Mouse (Mus musculus) CH12.LX (cell line): ENCODE data around the gene 6430550D23Rik. TPM values are rescaled to one million over a fixed set of nuclear protein-coding genes. Genes with fewer than 3 reads are reported as not detected.

Experiments used
- DNase-seq: peaks from one replicate; pipeline ENCODE4 v3.0.0-alpha.2; 2013; ENCODE audit errors: extremely low read depth
- H3K27ac ChIP-seq: 2 replicates; pipeline ENCODE4 v1.5.1; 2012; ENCODE audit warnings: low read depth, mild to moderate bottlenecking, control low read depth, moderate library complexity; ENCODE audit not compliant: insufficient read depth
- H3K27me3 ChIP-seq: replicated peaks from 2 replicates; pipeline ENCODE3; 2012; ENCODE audit warnings: inconsistent platforms
- H3K36me3 ChIP-seq, 2 experiments: replicated peaks in 1 of 2; 2 replicates each; pipeline versions ENCODE3 to v1.6.1; 2012; ENCODE audit warnings: inconsistent platforms in 1 of 2, low read length in 1 of 2, mild to moderate bottlenecking in 1 of 2, mixed read lengths in 1 of 2, moderate library complexity in 1 of 2; ENCODE audit not compliant: control insufficient read depth in 1 of 2, insufficient read depth in 1 of 2
- H3K4me1 ChIP-seq, 2 experiments: 2 replicates each; pipeline ENCODE4 v1.6.1; 2012; ENCODE audit warnings: inconsistent platforms in 1 of 2, moderate library complexity in 1 of 2; ENCODE audit not compliant: insufficient read depth in 2 of 2, control insufficient read depth in 1 of 2
- H3K4me2 ChIP-seq: 2 replicates; pipeline ENCODE4 v1.6.1; 2012; ENCODE audit warnings: low read depth, mild to moderate bottlenecking, control low read depth; ENCODE audit not compliant: poor library complexity, insufficient read depth, severe bottlenecking
- H3K4me3 ChIP-seq, 3 experiments: fragments of 150-350 bp in 1 of 3; sonication (generic) in 1 of 3; replicated peaks in 1 of 3; 2 replicates each; pipeline versions ENCODE3 to v1.5.1; 2011 to 2012; ENCODE audit warnings: low read depth in 2 of 3, low read length in 2 of 3, mild to moderate bottlenecking in 2 of 3, moderate library complexity in 2 of 3, control low read depth in 1 of 3, improper control_type of control experiment in 1 of 3, inconsistent platforms in 1 of 3, mixed read lengths in 1 of 3; ENCODE audit not compliant: poor library complexity in 1 of 3
- H3K79me2 ChIP-seq: replicated peaks from 2 replicates; pipeline ENCODE4 v1.6.1; 2012; ENCODE audit warnings: mild to moderate bottlenecking, moderate library complexity; ENCODE audit not compliant: control insufficient read depth, poor library complexity, insufficient read depth, severe bottlenecking; ENCODE audit errors: extremely low read depth
- H3K9ac ChIP-seq: 2 replicates; pipeline ENCODE4 v1.6.1; 2012; ENCODE audit warnings: low read depth, mild to moderate bottlenecking, control low read depth, moderate library complexity; ENCODE audit not compliant: insufficient read depth
- H3K9me3 ChIP-seq: replicated peaks from 2 replicates; pipeline ENCODE3; 2012; ENCODE audit warnings: low read length, inconsistent platforms, mixed read lengths
- CHD1 ChIP-seq: IDR thresholded peaks from 2 replicates; pipeline ENCODE4 v1.6.1; 2012; ENCODE audit warnings: low read depth, low read length, improper control_type of control experiment, inconsistent platforms
- CHD2 ChIP-seq: IDR thresholded peaks from 2 replicates; pipeline ENCODE4 v1.6.1; 2011; ENCODE audit warnings: low read length, improper control_type of control experiment
- CTCF ChIP-seq, 2 experiments: IDR thresholded peaks in 1 of 2; conservative IDR thresholded peaks in 1 of 2; 2 replicates each; pipeline ENCODE4 v1.5.1; 2011 to 2012; ENCODE audit warnings: low read depth in 2 of 2, low read length in 2 of 2, improper control_type of control experiment in 1 of 2, inconsistent platforms in 1 of 2, mild to moderate bottlenecking in 1 of 2, moderate library complexity in 1 of 2
- EP300 ChIP-seq: IDR thresholded peaks from 2 replicates; pipeline ENCODE4 v1.6.1; 2011; ENCODE audit warnings: low read length, improper control_type of control experiment
- GABPA ChIP-seq: IDR thresholded peaks from 2 replicates; pipeline ENCODE4 v1.6.1; 2012; ENCODE audit warnings: low read depth, low read length, improper control_type of control experiment, inconsistent platforms; ENCODE audit not compliant: insufficient replicate concordance
- JUN ChIP-seq: IDR thresholded peaks from 2 replicates; pipeline ENCODE4 v1.6.1; 2011; ENCODE audit warnings: low read depth, mild to moderate bottlenecking, low read length, improper control_type of control experiment, moderate library complexity; ENCODE audit not compliant: insufficient read depth
- KAT2A ChIP-seq: IDR thresholded peaks from 2 replicates; pipeline ENCODE4 v1.6.1; 2012; ENCODE audit warnings: low read length, improper control_type of control experiment, inconsistent platforms; ENCODE audit not compliant: insufficient replicate concordance
- MAFK ChIP-seq: IDR thresholded peaks from 2 replicates; pipeline ENCODE4 v1.6.1; 2011; ENCODE audit warnings: low read length, improper control_type of control experiment; ENCODE audit not compliant: insufficient replicate concordance
- MAX ChIP-seq: IDR thresholded peaks from 2 replicates; pipeline ENCODE4 v1.6.1; 2011; ENCODE audit warnings: low read length, improper control_type of control experiment
- MEF2A ChIP-seq: IDR thresholded peaks from 2 replicates; pipeline ENCODE4 v1.6.1; 2014; ENCODE audit warnings: low read depth, mild to moderate bottlenecking, inconsistent platforms, low read length, improper control_type of control experiment, borderline replicate concordance
- RCOR1 ChIP-seq: conservative IDR thresholded peaks from 2 replicates; pipeline ENCODE4 v1.6.1; 2012; ENCODE audit warnings: low read depth, mild to moderate bottlenecking, inconsistent platforms, low read length, improper control_type of control experiment
- SIN3A ChIP-seq: IDR thresholded peaks from 2 replicates; pipeline ENCODE4 v1.6.1; 2012; ENCODE audit warnings: low read length, improper control_type of control experiment, inconsistent platforms
- SMC3 ChIP-seq: IDR thresholded peaks from 2 replicates; pipeline ENCODE4 v1.6.1; 2011; ENCODE audit warnings: low read depth, low read length, improper control_type of control experiment
- TCF12 ChIP-seq: IDR thresholded peaks from 2 replicates; pipeline ENCODE4 v1.6.1; 2014; ENCODE audit warnings: low read depth, mild to moderate bottlenecking, inconsistent platforms, low read length, improper control_type of control experiment
- ZC3H11A ChIP-seq: IDR thresholded peaks from 2 replicates; pipeline ENCODE4 v1.6.1; 2012; ENCODE audit warnings: low read depth, mild to moderate bottlenecking, inconsistent platforms, low read length, improper control_type of control experiment
- ZMIZ1 ChIP-seq: IDR thresholded peaks from 2 replicates; pipeline ENCODE4 v1.6.1; 2012; ENCODE audit warnings: low read depth, mild to moderate bottlenecking, inconsistent platforms, low read length, improper control_type of control experiment
- ZNF384 ChIP-seq: IDR thresholded peaks from 2 replicates; pipeline ENCODE4 v1.6.1; 2012; ENCODE audit warnings: low read depth, low read length, improper control_type of control experiment, inconsistent platforms
- dilution Hi-C: fragments of 300-500 bp; cut with MboI; formaldehyde crosslinking; loops from 2 replicates; pipeline ENCODE4 v1.14.3; 2020; ENCODE audit warnings: low sequenced_read_pairs; ENCODE audit not compliant: extremely low pct_unique_long_range_greater_than_20kb, extremely low pct_ligation_motif_present
- in situ Hi-C: fragments of 300-500 bp; cut with MboI; formaldehyde crosslinking; loops from 3 replicates; pipeline ENCODE4 v1.14.3; 2019; ENCODE audit warnings: low sequenced_read_pairs, low pct_ligation_motif_present, low pct_unique_long_range_greater_than_20kb, mixed read lengths
- polyA plus RNA-seq: library from polyadenylated mRNA; unstranded; fragments of >175 nt; gene quantifications from 2 replicates; pipeline ENCODE4 v1.2.1, GENCODE M21; 2012; ENCODE audit warnings: low read depth; ENCODE audit not compliant: insufficient read length
- total RNA-seq, 2 experiments: library from RNA; depleted of rRNA; stranded (reverse); fragments of 300-350 nt in 1 of 2; fragments of >200 nt in 1 of 2; gene quantifications; 2 replicates each; pipeline ENCODE4 v1.2.3; 2012 to 2014

6430550D23Rik gene
- total and polyA plus RNA-seq, 3 experiments: 0.78 to 1.4 (median 0.81) TPM

DNA sequence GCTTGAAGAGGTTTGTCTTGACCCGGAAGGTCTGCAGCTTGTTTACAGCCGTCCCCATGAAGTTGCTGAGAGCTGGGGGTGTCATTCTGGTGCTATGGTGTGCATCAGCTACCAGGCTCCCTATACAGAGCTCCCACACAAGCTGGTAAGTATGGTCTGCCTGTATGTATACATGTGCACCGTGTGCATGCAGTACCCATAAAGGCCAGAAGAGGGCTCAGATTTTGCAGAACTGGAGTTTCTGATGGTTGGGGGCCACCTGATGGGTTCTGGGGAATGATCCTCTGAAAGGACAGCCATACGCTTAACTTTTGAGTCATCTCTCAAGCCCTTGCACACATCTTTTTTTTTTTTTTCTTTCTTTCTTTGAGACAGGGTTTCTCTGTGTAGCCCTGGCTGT is 2.4 kb downstream of the 6430550D23Rik start:
- H3K9ac ChIP-seq: no peak overlapping the region
- peaks cover 5 to 20% of the 10 kb centered on the region in 2 experiments for H3K4me1 ChIP-seq
- H3K9me3 ChIP-seq: peaks cover 2% of the 10 kb centered on the region
- H3K27ac ChIP-seq: no peak overlapping the region
- no peak for TF ChIP-seq KAT2A
- TF ChIP-seq ZMIZ1: no peak
- no peak for TF ChIP-seq CHD2
- TF ChIP-seq CTCF (conservative IDR thresholded peaks at IDR 0.05 in 1 of 2, IDR thresholded peaks at IDR 0.05 in 1 of 2; ENCODE audit: low read depth in 2 of 2, low read length in 2 of 2): peak; percentile 36 to 40; a peak in 3 of 4 replicates
- TF ChIP-seq TCF12: no peak
- no peak for TF ChIP-seq GABPA
- no peak for TF ChIP-seq SIN3A
- TF ChIP-seq ZC3H11A: no peak
- no peak for TF ChIP-seq EP300
- TF ChIP-seq MAFK: no peak
- TF ChIP-seq ZNF384: no peak
- no peak for TF ChIP-seq RCOR1
- TF ChIP-seq MAX: no peak
- TF ChIP-seq SMC3: peak; percentile 20; the same call in 1 of the 2 replicates
- TF ChIP-seq, all 38 proteins: peak for 2
- Histone ChIP-seq H3K79me2 (peaks cover 3% of the 10 kb centered on the region; the same call in 1 of the 2 replicates), H3K4me2 (no peak overlapping the region), H3K27me3 (no peaks in the 10 kb centered on the region), H3K4me3 (no peak overlapping the region), H3K36me3 (peaks cover 6 to 37% of the 10 kb centered on the region in 2 experiments)
- dilution Hi-C loops (no loop called here), in situ Hi-C loops (no loop called here)
- DNase-seq: peak; percentile 27

DNA sequence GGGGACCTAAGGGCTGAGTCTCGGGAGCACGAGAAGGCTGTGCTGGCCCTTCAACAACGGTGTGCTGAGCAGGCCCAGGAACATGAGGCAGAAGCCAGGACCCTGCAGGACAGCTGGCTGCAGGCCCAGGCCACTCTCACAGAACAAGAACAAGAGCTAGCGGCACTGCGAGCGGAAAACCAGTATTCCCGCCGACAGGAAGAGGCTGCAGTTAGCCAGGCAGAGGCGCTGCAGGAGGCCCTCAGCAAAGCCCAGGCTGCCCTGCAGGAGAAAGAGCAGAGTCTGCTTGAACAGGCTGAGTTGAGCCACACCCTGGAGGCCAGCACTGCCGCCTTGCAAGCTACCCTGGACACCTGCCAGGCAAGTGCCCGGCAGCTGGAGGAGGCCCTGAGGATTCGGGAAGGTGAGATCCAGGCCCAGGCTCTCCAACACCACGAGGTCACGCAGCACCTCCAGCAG is 15.9 kb downstream of the 6430550D23Rik start:
- H3K36me3 ChIP-seq: peaks cover 91 to 99% of the 10 kb centered on the region in 2 experiments
- H3K4me3 ChIP-seq: no peak overlapping the region
- H3K9ac ChIP-seq: no peak overlapping the region
- TF ChIP-seq MEF2A (no peak), ZMIZ1 (no peak), MAFK (no peak), MAX (no peak), SIN3A (no peak), JUN (no peak), CHD1 (no peak)
- no peaks in the 10 kb centered on the region for H3K79me2 ChIP-seq
- dilution Hi-C loops: no loop called here
- no peak overlapping the region for H3K27ac ChIP-seq
- in situ Hi-C loops: loop anchor here (25.0 kb wide), 1 partner anchor 295 kb away; no protein-coding TSS in a partner anchor
- no peak for DNase-seq
- H3K4me1 ChIP-seq: no peaks in the 10 kb centered on the region
- H3K27me3 ChIP-seq: no peaks in the 10 kb centered on the region
- no peaks in the 10 kb centered on the region for H3K9me3 ChIP-seq
- no peak overlapping the region for H3K4me2 ChIP-seq
